Mouse (Mus musculus) right cerebral cortex, adult 2 months (tissue): Measurements from ENCODE around the gene Dclk2.

Source experiments
- DNase-seq, 2 experiments: peaks; one replicate each; pipeline ENCODE4 v3.0.0; 2021 to 2022; ENCODE audit warnings: low spot score in 2 of 2

The Dclk2 gene

DNA sequence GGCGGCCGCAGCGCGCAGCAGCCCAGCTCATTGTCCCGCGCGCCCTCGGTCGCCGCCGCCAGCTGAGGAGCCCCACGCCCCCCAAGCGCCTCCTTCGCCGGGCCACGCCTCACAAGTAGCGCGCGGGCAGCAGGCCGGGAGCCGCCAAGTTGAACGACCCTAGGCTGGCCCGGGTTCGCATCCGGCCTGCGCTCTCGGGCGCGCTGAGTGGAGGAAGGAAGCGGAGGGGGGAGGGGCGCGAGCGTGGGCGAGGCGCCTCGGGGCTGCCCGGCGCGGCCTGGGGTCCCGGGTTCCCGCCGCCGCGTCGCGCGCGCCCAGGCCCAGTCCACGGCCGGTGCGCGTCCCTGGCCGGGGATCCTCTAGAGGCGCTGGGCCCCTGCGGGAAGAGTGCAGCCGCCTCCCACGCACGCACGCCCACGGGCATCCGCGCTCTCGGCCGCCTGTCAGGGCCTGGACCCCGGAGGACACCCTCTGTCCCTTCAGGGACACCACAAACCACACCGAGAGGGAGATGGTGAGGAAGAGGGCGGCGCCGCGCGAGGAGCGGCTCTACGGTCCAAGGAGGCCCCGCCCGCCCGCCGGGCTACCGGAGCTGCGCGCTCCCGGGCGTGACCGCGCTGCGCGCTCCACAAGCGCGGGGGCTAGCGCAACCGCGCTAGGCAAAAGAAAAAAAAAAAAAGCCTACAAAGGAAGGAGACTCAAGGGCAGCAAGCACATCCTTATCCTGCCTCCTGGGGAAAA is at the start of gene Dclk2:
TSS of gene Dclk2 (minus strand) at position 510 of the 741 bp plus-strand sequence.
- DNase-seq = peak; percentile 73 to 77

DNA sequence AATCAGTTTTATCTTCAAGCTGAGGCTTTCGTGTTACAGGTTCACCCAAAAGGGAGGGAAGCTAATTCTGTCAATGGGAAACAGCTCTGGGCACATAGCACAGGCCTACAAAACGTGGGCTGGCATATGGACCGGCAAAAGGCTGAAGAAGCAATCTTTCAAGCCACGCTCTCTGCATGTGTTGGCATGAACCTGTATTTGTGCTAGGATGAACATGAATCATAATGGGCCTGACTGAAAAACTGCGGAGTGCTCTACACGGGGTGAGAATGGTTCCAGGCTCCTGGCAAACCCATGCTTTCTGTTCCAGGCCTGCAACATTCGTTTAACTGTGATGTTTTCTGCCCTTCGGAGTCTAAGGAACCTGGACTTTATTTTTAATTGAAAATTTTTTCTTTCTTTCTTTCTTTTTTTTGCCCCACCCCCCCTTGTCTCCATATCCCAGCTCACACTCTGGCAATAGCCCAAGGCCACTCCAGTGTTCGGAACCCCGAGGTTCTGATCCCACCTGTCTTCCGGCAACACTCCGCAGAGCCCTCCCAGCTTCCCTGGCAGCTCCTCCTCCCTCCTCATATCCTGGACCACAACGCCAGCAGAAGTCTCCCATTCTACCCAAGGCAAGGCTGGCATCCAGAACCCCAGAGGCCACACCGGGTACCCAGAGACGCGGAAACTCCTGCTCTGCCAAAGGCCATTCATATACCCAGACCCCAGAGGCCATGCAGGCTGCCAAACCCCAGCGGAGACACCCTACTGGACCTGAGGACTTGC is 42.2 kb upstream of the Dclk2 start:
- DNase-seq = no peak

DNA sequence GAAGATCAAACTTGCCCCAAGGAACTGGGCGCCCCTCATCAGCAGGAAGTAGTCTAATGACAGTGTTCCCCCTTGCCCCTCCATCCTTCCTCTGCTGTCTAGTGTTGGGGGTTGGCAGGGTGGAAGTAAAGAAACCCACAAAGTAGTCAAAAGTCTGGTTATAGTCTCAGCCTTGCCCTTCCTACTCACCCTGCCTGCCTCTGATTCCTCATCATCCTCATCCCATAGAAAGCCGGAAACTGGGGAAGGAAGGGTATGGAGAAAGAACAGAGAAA is 40.7 kb upstream of the Dclk2 start:
- DNase-seq = no peak

DNA sequence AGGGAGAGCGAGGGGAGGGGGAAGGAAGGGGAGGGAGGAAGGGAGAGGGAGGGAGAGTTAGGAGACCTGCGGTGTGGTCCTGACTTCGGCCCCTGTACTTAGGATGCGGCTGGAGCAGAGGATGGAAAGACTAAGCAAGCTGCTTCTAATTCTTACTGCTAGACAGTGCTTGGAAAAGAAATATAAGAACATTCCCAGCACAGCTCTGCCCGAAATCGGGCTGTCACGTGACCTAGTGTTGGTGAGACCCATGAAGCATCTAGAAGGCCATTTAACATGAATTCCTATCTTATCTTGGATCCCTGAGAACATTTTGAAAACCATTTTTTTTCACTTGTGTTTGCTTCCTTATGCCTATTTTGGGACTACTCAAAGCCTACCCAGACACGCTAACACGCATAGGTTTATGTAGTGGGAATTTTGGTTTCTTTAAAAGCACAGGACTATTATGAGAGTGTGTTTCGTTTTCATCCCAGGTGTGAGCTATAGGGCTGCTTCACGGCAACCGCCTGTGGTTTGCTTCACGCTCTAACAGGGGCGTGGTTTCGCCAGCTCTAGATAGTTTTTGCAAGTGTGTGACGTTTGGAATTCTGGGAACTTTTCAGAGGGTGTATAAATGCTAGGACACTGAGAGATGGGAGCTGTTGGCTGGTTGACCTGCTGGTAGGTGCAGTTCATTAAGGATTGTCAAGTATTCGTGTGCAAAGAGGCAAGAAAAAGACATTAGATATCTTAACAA is 40.2 kb upstream of the Dclk2 start:
- DNase-seq = no peak

DNA sequence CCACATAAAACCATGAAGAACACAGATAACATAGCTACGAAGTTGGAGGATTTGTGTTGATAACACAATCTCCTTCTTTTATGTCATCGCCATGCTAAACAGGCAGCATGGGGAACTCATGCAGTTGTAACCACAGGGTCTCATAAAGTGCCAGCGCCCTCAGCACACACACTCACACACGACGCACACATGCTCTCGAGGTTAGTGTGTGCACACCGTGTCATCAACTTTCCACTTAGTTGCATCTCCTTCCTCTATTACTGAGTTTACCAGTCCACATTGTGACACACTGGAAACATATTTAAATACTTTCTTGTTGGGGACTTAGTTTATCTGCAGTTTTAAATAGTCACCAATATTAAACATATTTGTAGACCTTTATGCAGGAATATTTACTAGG is 38.4 kb upstream of the Dclk2 start:
- DNase-seq = no peak

DNA sequence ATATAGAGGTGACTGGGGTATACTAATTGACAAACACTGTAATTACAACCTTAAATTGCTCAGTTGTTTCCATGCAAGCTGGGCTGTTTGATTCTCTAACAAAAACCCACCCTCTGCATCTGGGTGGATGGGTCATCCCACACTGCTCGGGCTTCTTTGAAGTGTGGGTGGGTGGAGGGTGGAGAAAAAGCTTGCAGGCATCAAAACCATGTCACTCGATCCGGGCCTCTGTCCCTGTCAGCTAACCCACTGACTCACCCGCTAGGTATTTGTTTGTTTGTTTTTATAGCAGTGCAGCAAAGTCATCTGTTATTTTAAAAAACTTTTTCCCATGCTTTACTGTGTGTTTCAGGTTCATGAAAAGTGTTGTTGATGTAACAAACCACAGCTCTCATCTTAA is 34.7 kb upstream of the Dclk2 start:
- DNase-seq = no peak

DNA sequence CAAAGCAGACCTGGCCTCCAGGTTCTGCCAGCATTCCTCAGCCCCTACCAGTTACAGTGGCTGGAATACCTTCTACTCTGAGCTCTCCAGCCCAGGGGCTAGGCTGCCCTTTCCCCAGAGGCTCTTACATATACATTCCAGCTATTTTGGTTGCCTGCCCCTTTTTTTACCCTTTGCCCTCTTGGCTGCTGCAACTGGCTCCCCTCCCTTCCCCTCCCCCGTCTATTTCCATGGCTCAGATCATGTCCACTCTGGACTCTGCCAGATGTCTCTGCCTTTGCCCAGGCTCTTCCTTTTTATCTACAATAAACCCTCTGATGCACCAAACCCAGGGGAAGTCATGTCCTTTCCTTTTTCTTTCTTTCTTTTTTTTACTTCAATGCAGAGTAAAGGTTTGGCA is 33.9 kb upstream of the Dclk2 start:
- DNase-seq = no peak

DNA sequence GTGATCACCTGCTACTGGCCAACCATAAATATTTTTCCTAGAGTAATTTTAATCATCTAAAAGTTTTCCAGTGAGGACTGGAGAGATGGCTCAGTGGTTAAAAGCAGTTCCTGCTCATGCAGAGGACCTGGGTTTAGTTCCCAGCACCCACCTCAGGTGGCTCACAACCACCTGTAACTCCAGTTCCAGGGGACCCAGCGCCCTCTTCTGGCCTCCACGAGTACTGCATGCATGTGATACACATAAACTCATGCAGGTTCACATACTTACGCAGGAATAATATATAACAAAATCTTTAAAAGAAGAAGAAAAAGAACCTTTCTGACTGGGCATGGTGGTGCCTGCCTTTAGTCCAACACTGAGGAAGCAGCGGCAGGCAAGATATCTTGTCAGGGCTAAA is 33.2 kb upstream of the Dclk2 start:
- DNase-seq = no peak

DNA sequence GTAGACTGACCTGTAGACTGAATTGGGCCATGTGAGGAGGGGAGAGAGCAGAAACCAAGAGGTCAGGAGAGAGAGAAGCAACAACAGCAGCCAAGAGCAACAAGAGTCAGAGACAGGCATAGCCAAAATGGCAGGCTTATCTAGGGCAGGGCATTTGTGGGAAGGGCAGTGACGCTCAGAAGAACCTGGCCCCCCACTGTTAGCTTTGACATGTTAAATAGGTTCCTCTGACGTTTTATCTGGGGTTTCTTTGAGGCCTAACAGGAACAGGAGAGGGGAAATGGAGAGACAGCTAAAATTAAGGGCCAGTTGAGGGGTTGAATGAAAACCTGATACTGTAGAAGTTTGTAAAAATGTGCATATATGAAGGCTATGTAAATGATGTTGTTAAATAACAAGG is 30.0 kb upstream of the Dclk2 start:
- DNase-seq = no peak

DNA sequence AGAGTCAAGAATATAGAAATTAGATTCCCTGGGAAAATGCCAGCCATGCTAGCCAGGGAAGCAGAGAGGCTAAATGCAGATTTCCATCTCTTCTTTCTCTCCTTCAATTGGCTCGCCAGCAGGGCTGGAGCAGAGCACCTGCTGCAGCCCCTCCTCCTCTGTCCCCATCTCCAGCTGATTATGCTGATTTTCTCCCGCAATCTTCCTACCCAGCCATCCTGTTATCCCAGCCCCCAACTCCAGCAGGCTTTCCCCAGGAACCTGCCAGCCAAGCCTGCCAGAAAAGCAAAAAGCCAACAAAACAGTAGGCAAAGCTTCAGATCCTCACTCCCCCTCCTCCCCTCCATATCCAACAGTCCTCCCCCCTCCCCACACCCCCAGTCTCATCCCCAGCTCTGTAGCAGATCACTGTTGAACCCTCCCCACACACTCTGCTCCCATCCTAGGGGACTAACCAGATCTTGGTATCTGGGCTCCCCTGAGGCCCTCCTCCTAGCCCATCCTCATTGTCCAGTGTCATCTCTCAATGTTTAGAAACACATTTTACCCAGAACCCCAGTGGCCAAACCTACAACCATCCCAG is 15.7 kb upstream of the Dclk2 start:
- DNase-seq = peak; percentile 21 to 26

DNA sequence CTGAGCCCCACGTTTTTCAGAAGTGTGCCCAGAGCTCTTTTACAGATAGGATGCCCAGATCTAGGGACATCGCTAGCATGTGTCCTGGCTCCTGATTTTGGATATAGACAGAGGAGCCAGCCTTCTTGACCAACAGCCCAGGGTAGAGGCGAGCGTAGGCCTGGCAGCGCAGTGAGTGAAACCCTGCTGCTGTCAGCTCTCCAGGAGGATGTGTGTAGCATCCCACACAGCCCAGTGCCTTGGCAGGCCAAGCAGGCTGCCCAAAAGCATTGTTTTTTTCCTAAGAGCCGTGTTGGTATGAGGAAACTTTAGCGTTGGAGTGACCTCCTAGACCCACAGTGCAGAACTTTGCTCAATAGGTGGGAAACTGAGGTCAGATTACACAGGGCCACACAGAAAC is 12.8 kb upstream of the Dclk2 start:
- no peak for DNase-seq

DNA sequence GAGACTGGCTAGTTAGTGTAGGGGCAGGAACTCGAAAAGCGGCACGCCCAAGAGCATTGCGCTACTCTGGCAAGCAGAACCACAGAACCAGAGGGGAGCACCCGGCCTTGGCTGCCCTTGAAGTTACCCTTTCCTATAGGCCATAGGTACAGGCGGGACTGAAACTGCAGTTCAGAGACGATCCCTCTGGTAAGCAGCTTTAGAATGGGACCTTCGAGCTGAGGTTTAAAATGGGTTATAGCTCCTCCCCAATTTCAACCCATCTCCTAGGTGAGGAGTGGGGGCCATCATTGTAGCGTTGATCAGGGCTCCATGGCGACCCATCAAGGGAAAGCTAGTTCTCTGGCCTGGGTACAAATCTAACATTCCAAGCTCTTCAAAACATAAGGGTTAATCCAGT is 3.0 kb upstream of the Dclk2 start:
- no peak for DNase-seq

DNA sequence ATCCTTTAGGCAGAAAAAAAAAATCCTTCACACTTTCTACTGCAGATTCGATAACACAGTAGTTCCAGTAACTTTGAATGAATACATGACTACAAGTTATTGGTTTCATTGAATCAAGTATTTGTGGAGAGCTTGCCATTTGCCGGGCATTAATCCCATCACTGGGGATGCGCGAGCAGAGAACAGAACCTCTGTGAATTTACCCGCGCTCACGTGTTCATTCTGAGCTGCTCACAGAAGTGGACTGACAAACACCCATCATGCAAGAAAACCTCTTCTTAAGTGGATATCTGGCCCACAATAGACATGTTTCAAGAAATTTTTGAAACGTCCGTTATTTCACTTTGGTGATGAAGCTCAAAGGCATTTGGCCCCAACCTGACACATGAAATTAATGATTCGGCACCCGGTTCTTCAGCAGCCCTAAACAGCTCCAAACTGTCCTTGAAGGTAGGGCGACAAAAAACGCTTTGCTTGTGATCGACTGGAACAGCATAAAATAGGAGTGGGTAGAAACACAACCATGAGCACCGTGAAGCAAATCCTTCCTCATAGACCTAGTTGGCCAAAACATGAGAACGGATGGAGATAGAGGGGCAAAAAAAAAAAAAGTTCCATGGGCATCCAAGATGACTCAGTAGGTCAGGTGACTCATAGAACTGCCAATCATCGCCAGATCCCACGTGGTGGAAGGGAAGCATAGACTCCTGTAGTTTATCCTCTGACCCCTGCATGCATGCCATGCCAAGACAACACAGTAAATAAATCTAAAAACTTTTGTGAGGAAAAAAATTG is 726 bp upstream of the Dclk2 start:
- DNase-seq = peak in 1 of 2 experiments; percentile 17

DNA sequence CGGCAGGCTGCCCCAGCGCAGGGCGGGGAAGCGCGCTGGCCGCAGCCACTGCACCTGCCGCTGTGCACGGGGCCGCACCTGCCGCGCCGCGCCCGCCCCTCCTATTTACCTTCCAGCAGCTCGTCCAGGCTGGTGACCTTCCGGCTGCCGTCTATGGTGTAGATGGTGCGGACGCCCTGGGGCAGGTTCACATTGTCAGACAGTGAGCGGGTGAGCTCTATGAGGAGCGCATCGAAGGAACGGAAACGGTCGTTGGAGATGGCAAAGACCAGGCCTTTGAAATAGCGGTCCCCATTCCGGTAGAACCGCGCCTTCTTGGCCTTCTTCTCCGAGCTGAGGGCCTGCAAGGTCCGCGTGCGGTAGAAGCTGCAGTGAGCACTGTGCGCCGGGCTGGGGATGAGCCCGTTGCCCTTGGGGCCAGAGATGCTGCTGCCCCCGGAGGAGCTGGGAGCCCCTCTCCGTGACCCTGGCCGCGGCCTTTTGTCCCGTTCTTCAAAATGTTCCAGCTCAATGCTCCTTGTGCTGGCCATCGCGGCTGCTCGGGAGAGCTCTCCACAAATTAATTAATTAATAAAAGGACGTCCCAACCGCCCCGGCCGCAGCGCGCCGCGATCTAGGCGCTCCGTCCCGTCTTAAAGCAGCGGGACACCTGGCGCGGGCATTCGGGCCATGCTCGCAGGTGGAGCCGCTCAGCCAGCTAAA is 860 bp downstream of the Dclk2 start:
- peak; percentile 26 to 49 for DNase-seq

DNA sequence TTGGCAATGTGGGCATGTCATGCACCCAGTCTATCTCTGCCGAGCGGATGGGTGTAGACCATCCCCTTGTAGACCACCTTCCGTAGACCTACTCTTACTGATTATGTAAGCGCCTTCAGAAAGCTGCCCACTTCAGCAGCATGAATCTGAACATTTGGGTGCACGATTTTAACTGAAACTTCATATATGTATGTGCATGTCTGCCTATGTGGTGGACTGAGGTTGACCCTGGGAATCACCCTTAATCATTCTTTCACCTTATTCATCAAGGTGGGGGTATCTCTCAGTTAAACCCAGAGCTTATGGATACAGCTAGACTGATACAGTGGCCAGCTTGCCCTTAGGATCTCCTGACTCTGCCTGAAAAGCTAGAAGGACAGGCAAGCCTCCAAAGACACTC is 3.6 kb downstream of the Dclk2 start:
- DNase-seq = no peak

DNA sequence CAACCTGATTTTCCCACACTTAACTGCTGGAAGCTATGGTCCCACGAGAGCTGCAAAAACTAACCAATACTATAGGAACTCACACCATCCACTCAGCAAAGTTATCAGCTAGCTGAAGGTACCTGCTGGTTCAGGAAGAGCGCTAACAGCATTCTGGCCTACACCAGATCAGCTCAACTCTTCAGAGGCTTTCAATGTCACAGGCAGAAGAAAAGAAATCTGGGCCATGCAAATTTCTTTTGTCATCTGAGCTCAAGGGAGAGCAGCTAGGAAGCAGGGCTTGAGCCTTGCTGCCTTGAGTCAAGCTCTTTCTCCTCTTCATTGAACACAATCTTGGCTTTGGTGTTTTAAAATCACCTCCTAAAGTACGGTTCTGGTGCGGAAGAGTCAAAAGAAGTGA is 4.0 kb downstream of the Dclk2 start:
- no peak for DNase-seq

DNA sequence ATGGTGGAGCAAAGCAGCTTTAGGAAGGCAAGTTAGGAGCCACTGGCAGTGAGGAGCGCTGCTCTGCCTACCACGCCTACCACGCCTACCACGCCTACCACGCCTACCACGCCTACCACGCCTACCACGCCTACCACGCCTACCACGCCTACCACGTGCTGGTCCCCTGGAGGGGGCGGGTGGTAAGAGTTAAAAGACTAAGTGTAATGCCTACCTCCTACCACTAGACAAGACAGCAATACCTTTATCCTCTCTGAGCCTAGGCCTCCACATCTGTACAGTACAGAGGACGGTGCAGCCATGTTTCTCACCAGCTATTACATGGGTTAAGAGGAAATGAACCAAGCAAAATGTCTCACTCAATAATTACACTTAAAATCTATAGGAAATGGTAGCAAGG is 5.4 kb downstream of the Dclk2 start:
- no peak for DNase-seq

DNA sequence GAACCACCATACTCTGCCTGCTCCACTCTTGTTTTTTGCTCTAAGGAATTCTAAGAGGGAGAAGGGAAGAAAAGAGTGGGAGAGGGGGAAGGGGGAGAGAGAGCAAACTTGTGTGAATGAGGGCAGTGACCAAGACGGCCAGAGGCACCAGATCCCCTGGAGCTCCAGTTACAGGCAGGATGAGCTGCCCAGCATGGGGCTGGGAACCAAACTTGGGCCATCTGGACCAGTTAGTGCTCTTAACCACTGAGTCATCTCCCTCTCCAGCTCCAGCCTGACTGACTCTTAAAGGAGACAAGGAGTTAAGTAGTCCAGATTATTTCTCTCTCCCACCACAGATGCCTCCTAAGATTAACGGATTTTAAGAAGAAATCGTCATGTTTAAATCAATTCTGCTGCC is 6.3 kb downstream of the Dclk2 start:
- DNase-seq = no peak

DNA sequence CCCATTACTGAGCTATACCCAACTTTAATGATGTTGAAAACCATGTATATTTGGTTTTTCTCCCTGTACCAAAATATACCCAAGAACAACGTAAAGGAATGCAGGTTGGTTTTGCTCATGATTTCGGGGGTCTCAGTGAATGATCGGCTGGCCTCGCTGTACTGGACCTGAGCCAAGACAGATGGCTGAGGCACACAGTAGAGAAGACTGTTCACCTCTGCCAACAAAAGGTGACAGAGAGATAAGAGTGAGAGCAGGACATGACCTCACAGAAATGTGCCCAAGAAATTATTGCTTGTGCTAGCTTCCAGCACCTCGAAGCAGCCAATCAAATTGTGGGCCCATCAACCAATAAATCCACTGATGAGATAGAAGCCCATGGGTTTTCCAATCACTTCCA is 22.3 kb downstream of the Dclk2 start:
- DNase-seq = no peak

DNA sequence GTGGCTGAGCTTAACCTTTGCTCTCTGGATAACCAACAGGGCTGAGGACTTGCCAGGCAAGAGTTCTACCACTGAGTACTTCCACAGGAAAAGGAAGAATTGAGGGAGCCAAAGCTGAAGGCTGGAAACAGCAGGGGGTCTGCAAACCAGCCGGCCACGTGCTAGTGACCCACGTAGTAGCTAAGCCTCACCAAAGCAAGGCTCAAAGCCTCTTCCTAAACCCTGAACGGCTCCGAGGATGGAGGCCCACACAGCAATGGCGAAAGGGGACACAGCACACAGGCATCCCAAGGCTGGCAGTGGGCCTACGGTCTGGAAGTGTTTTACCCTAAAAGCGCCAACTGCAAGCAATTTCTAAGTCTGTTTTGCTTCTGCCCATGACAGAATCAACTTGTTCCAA is 23.1 kb downstream of the Dclk2 start:
- no peak for DNase-seq

DNA sequence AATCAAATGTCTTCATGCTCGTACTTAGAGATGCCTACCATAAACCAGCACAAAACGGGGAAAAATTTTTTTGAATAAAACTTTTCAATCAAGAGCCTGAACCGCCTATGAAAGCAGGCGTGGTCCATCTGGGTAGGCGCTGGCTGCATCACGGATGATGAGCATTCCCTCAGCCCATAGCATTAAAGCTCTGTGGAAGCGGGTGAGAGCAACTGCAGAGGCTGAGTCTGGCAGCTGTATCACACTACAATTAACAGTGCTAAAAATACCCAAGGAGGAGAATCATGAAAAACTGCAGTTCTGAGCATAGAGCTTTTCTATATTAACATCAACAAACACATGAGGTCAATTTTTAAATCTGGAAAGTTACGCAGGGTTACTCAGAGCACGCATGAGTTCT is 23.6 kb downstream of the Dclk2 start:
- peak; percentile 40 to 67 for DNase-seq
